Mouse (Mus musculus): ENCODE measurements at regions not wholly inside any gene's neighbourhood (a gene's known extent, or its start where the extent isn't known, plus 50 kb on each side); places are given as distances from the start of the nearest gene placed in this dataset.

DNA sequence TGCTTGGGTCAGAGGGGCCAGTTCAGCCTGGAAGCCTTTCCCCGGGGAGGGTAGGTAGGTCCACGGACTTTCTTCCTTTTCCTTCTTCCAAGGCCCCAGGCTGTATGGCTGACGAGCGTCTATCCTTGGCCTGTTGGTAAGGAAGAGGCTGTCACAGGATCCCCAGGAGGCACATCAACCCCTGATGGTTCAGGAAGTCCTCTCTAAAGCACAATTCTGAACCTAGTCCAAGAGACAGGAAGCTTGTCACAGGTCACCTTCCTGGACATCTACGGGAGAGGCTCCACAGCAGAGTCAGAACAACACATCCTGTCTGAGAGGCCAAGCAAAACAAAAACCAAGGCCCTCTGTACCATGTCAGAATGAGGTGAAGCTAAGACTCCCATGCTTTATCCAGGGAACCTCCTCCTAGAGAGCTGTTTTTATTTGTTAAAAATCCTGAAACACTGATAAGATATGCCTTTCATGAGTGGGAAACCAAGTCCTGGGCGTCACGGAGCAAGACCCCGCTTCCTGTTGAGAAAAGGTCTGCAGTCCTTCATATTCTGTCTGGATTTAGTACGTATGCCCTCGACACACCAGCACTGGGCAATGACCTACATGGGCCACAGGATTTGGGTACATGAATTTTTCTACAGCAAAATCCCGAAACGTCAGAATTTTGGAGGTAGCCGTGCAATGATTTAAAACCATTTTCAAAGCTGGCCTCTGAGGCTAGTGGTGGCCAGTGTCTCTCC, 52.0 kb upstream of the Snrk start:
- no peak overlapping the region for H3K4me2 ChIP-seq
- H3K9me3 ChIP-seq, result no peaks in the 10 kb centered on the region
- H3K4me1 ChIP-seq, result peaks cover 10% of the 10 kb centered on the region
- no peaks in the 10 kb centered on the region for H3K27me3 ChIP-seq (replicated peaks)
- no peak overlapping the region for H3K9ac ChIP-seq
- peak overlapping the region; percentile 72 for H3K27ac ChIP-seq (replicated peaks)
- peak; percentile 56; the same call in 1 of the 2 replicates for ATAC-seq (ENCODE audit: extremely low read depth, insufficient number of reproducible peaks, low FRiP score, low TSS enrichment)
- no peaks in the 10 kb centered on the region for H3K36me3 ChIP-seq
- WGBS, result 56% methylated on average over 13 of the region's 13 CpGs
- H3K4me3 ChIP-seq, result no peak overlapping the region

DNA sequence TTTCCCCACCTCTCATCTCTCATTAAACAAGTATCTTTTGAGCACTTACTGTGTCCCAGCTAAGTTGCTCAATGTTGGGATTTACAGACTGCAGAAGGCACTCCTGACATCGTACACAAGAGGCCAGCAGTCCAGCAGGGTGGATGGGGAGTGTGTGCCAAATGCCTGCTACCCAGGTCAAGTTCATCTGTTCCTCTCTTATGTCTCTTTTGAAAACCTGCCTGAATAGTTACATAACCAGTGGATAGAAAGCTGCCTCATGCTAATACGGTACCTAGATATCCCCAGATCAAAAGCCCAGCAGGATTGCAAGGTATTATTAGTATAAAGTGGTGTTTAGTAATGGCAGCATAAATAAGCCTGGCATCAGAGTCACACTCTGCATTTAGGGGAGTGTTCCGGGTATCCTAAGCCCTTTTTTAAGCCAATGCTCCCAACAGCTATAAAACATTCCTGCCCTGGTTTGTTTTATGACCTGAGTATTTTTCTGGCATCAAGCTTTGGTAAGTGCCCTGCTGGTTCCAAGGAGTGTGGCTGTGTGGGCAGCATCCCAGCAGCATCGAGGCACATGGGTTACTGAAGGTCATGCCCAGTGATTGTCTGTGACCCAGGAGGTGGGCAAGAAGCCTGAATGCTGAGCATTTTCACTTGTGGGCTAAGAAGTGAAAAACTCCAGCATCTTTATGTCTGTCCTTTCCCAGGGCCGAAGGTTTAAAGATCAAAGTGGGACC, 59.1 kb upstream of the Pomgnt2 start:
- 71% methylated on average over 5 of the region's 5 CpGs for WGBS
- no peak overlapping the region for H3K4me3 ChIP-seq
- no peak overlapping the region for H3K27ac ChIP-seq (replicated peaks)
- H3K9ac ChIP-seq, result no peak overlapping the region
- H3K27me3 ChIP-seq (replicated peaks), result peaks cover 10% of the 10 kb centered on the region
- ATAC-seq (ENCODE audit: extremely low read depth, insufficient number of reproducible peaks, low FRiP score, low TSS enrichment), result no peak
- no peaks in the 10 kb centered on the region for H3K36me3 ChIP-seq
- H3K9me3 ChIP-seq, result no peaks in the 10 kb centered on the region
- H3K4me2 ChIP-seq, result no peak overlapping the region
- peaks cover 13% of the 10 kb centered on the region for H3K4me1 ChIP-seq

- no peak overlapping the region for H3K27ac ChIP-seq (replicated peaks)
- peaks cover 34% of the 10 kb centered on the region for H3K4me1 ChIP-seq
- H3K9ac ChIP-seq, result no peak overlapping the region
- WGBS, result 51% methylated on average over 7 of the region's 7 CpGs
- no peak overlapping the region for H3K4me3 ChIP-seq
- no peaks in the 10 kb centered on the region for H3K9me3 ChIP-seq
- H3K36me3 ChIP-seq, result no peaks in the 10 kb centered on the region
- H3K4me2 ChIP-seq, result no peak overlapping the region
- peaks cover 18% of the 10 kb centered on the region for H3K27me3 ChIP-seq (replicated peaks)
- ATAC-seq (ENCODE audit: extremely low read depth, insufficient number of reproducible peaks, low FRiP score, low TSS enrichment), result no peak
Observed at GRCm38 (mm10) chr9:122051716-122052115, 54.8 kb upstream of the Pomgnt2 start.

DNA sequence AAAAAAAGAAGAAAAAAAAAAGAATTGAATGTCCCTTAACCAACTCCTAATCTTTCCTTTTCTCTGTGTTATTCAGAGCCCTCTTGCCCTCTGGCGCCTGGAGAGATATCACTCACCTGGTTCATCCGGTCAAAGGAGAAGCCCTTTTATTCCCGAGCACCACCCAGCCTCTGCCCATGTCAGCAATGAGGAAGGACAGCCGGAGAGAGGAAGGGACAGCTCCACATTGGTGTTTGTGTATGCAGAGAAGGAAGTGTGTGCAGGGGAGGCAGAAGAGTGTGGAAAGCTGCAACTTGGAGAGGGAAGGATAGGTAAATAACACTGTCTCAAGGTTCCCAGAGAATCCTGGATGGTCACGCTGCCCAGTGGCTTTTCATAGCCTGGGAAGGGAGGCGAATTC, 54.2 kb upstream of the Pomgnt2 start:
- ATAC-seq (ENCODE audit: extremely low read depth, insufficient number of reproducible peaks, low FRiP score, low TSS enrichment), result no peak
- Histone ChIP-seq H3K9ac (no peak overlapping the region), H3K4me1 (peaks cover 34% of the 10 kb centered on the region), H3K36me3 (no peaks in the 10 kb centered on the region), H3K27me3 (replicated peaks) (peaks cover 22% of the 10 kb centered on the region), H3K4me2 (no peak overlapping the region), H3K9me3 (no peaks in the 10 kb centered on the region), H3K4me3 (no peak overlapping the region), H3K27ac (replicated peaks) (0 out of 2 replicates have a peak overlapping the region, but pooled peaks have one; percentile 21)
- 38% methylated on average over 6 of the region's 6 CpGs for WGBS

- H3K4me3 ChIP-seq, result no peak overlapping the region
- H3K27ac ChIP-seq (replicated peaks), result no peak overlapping the region
- no peak for ATAC-seq (ENCODE audit: extremely low read depth, insufficient number of reproducible peaks, low FRiP score, low TSS enrichment)
- H3K36me3 ChIP-seq, result no peaks in the 10 kb centered on the region
- H3K27me3 ChIP-seq (replicated peaks), result peaks cover 26% of the 10 kb centered on the region
- WGBS, result 44% methylated on average over 5 of the region's 5 CpGs
- H3K9me3 ChIP-seq, result no peaks in the 10 kb centered on the region
- peaks cover 34% of the 10 kb centered on the region for H3K4me1 ChIP-seq
- H3K4me2 ChIP-seq, result no peak overlapping the region
- no peak overlapping the region for H3K9ac ChIP-seq
Observed at GRCm38 (mm10) chr9:122048999-122049398, 52.1 kb upstream of the Pomgnt2 start.

DNA sequence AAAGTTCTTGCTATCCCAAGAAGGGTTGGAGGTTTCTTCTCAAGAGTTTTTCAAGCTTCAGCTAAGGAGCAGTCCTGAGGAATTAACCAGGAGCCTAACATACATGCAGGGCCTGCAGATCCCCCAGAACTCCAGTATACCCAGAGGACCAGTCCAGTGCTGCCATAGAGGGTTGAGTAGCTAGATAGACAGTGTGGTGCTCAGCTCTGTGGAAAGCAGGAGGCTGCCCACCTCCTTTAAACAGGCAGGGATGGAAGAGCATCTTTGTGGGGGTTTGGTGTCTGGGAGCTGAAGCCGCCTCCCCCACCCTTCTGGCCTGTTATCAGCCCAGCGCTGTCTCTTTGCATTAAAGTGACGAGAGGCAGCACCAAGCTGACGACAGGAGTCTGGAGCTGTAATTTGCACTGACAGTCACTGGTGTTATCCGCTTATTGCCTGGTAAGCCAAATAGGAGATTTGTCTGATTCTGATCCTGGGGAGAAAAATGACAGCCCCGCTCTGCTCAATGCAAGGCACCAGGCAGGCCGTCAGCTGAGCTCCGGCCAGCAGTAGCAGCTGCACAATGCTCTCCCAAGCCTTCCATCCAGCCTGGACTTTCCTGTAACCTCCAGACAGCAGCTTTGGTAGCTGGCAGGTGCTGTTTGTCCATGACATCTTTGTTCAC, 51.2 kb upstream of the Pomgnt2 start:
- Histone ChIP-seq H3K4me1 (peaks cover 34% of the 10 kb centered on the region), H3K4me3 (no peak overlapping the region), H3K9me3 (no peaks in the 10 kb centered on the region), H3K27ac (replicated peaks) (peak overlapping the region; percentile 26; the same call in 1 of the 2 replicates), H3K9ac (peak overlapping the region; percentile 59; the same call in 1 of the 2 replicates), H3K36me3 (no peaks in the 10 kb centered on the region), H3K27me3 (replicated peaks) (peaks cover 31% of the 10 kb centered on the region), H3K4me2 (peak overlapping the region; percentile 11; the same call in 1 of the 2 replicates)
- peak; percentile 69; the same call in 1 of the 2 replicates for ATAC-seq (ENCODE audit: extremely low read depth, insufficient number of reproducible peaks, low FRiP score, low TSS enrichment)
- WGBS, result 10% methylated on average over 8 of the region's 8 CpGs
